Mouse (Mus musculus) liver, embryonic 15.5 days (tissue): ENCODE results near the gene Cep152. TPM values are rescaled to one million over a fixed set of nuclear protein-coding genes. Genes with fewer than 3 reads are reported as not detected.
A peak's percentile ranks its signal among the peaks of the same experiment; 100 is the strongest.

Experiments used
- ATAC-seq: fragments of 200-750 bp; cut with Nextera tagmentation; 2 replicates; pipeline ENCODE4 v1.8.0; 2017; ENCODE audit warnings: moderate number of reproducible peaks, mild to moderate bottlenecking, moderate library complexity; ENCODE audit not compliant: insufficient read depth
- H3K27ac ChIP-seq: fragments of 300-500 bp; sonication (generic); replicated peaks from 2 replicates; pipeline ENCODE4 v1.5.1; 2015; ENCODE audit warnings: mild to moderate bottlenecking, inconsistent platforms
- H3K27me3 ChIP-seq: fragments of 300-500 bp; sonication (generic); 2 replicates; pipeline ENCODE4 v1.6.1; 2015; ENCODE audit warnings: mild to moderate bottlenecking, inconsistent platforms
- H3K36me3 ChIP-seq: fragments of 300-500 bp; sonication (generic); replicated peaks from 2 replicates; pipeline ENCODE4 v1.6.1; 2015; ENCODE audit warnings: moderate library complexity, mild to moderate bottlenecking, inconsistent platforms
- H3K4me1 ChIP-seq: fragments of 300-500 bp; sonication (generic); replicated peaks from 2 replicates; pipeline ENCODE4 v1.6.1; 2015; ENCODE audit warnings: inconsistent platforms
- H3K4me2 ChIP-seq: fragments of 300-500 bp; sonication (generic); 2 replicates; pipeline ENCODE4 v1.6.1; 2015; ENCODE audit warnings: moderate library complexity, mild to moderate bottlenecking, inconsistent platforms
- H3K4me3 ChIP-seq: fragments of 300-500 bp; sonication (generic); replicated peaks from 2 replicates; pipeline ENCODE4 v1.5.1; 2015; ENCODE audit warnings: mild to moderate bottlenecking, inconsistent platforms
- H3K9ac ChIP-seq: fragments of 300-500 bp; sonication (generic); 2 replicates; pipeline ENCODE4 v1.6.1; 2015; ENCODE audit warnings: moderate library complexity, mild to moderate bottlenecking, inconsistent platforms
- H3K9me3 ChIP-seq: fragments of 300-500 bp; sonication (generic); replicated peaks from 2 replicates; pipeline ENCODE4 v1.6.1; 2016; ENCODE audit warnings: inconsistent platforms
- WGBS: fragments of 180-500 bp; shearing (Covaris S2); methylation state at CpG from one replicate; pipeline ENCODE4 v1.1.7; 2015; ENCODE audit warnings: mixed read lengths; ENCODE audit not compliant: insufficient replicate concordance; 5-methylcytosine and 5-hydroxymethylcytosine counted together
- polyA plus RNA-seq: library from polyadenylated mRNA; unstranded; fragments of >200 nt; fragmentation: Nextera tagmentation; extraction: Ambion mirVana; gene quantifications from 2 replicates; pipeline ENCODE4 v1.2.1, GENCODE M21; 2015

Gene Cep152
- polyA plus RNA-seq, 1 experiment from 2014 or later = 4.5 TPM

DNA sequence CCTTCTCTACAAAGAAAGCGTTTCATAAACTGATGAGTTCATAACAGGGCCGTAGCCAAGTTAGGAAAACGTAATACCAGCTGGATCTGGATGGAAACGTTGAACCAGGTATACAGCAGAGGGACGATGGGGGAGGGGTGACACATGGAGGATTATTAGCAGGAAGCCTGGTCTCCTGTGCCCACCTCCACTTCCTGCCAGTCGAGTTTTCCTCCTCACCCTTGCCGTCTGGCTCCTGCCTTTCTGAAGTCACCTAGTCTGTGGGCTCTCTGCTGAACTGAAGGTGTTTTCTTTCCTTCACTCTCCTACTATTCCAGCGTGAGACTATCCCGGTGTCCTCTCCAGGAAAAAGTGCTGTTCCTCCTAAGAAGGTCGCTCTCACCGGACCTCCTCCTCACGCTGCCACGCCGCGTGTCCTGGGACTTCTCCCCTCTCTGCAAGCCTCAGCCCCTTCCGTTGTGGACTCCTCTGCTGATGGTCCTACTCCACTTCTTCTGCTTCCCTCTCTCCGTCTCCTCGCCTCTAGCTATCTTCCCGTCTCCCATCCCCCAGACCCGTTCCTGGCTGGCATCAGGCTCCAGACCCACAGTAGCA is 35.7 kb upstream of the Cep152 start:
- no peak for ATAC-seq

DNA sequence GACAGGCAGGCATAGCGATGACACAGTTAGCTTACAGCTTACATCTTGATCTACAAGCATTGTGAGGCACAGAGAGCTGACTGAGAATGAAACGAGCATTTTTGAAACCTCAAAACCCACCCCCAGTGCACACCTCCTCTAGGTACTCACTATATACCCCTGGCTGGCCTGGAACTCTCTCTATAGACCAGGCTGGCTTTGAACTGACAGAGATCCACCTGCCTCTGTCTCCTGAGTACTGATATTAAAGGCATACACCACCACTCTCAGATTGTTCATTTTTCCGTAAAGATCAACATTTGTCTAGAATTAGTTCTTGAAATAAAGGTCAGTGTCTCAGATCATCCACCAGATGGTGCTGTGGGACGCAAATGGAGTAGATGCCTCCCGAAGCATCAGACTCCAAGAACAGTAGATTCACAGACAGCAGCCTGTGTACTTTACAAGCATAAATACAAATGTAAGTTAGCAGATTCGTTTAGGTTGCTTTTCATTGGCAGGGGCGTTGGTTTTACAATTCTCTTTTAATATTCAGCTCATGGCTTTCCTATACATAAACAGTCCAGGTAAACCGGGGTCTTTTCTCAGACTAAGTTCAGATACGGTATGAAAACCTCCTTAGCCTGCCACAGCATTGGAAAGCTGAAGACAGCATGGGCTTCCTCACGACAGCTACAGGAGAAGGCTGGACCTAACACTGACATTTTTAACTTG is 35.1 kb upstream of the Cep152 start:
- peaks cover 44% of the 10 kb centered on the region for H3K4me1 ChIP-seq
- H3K4me3 ChIP-seq = peak overlapping the region; percentile 12; the same call in 1 of the 2 replicates
- H3K9ac ChIP-seq = no peak overlapping the region
- ATAC-seq = no peak
- no peaks in the 10 kb centered on the region for H3K9me3 ChIP-seq
- H3K27ac ChIP-seq = no peak overlapping the region
- 12% methylated on average over 10 of the region's 10 CpGs for WGBS
- peak overlapping the region; percentile 51 for H3K4me2 ChIP-seq
- H3K27me3 ChIP-seq = no peaks in the 10 kb centered on the region
- no peaks in the 10 kb centered on the region for H3K36me3 ChIP-seq

More for the DNA sequence above, 35.7 kb upstream of the Cep152 start:
- Histone ChIP-seq H3K4me1 (peaks cover 50% of the 10 kb centered on the region), H3K4me2 (peak overlapping the region; percentile 51), H3K36me3 (no peaks in the 10 kb centered on the region), H3K27me3 (no peaks in the 10 kb centered on the region), H3K4me3 (peak overlapping the region; percentile 12; the same call in 1 of the 2 replicates), H3K9me3 (no peaks in the 10 kb centered on the region), H3K27ac (no peak overlapping the region), H3K9ac (no peak overlapping the region)
- 27% methylated on average over 20 of the region's 20 CpGs for WGBS

DNA sequence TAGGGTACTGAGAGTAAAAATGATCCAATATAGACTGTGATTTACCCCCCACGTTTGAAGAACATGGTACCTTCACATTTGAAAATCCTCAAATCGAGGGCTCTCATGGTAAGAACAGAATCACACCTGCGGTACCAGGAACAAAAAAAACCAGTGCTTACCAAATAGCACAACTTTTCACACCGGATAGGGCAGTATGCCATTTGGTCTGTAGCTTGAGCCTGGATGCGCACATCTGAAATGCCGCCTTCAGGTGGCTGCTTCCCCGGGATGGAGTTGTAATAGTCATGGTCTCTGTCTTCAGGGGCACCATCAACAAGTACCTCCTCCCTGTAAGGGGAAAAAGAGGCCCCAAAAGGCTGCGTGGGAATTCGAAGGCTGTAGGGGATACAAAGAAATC is 30.5 kb upstream of the Cep152 start:
- H3K27me3 ChIP-seq = no peaks in the 10 kb centered on the region
- H3K27ac ChIP-seq = no peak overlapping the region
- ATAC-seq = no peak
- no peak overlapping the region for H3K4me2 ChIP-seq
- no peaks in the 10 kb centered on the region for H3K9me3 ChIP-seq
- H3K36me3 ChIP-seq = no peaks in the 10 kb centered on the region
- no peak overlapping the region for H3K4me3 ChIP-seq
- H3K4me1 ChIP-seq = peaks cover 7% of the 10 kb centered on the region
- no peak overlapping the region for H3K9ac ChIP-seq
- 74% methylated on average over 9 of the region's 9 CpGs for WGBS

- Histone ChIP-seq H3K4me1 (no peaks in the 10 kb centered on the region), H3K27me3 (no peaks in the 10 kb centered on the region; the same call in 1 of the 2 replicates), H3K9me3 (no peaks in the 10 kb centered on the region), H3K27ac (no peak overlapping the region), H3K4me2 (no peak overlapping the region), H3K36me3 (no peaks in the 10 kb centered on the region), H3K9ac (no peak overlapping the region), H3K4me3 (no peak overlapping the region)
- ATAC-seq = no peak
- 73% methylated on average over 2 of the region's 2 CpGs for WGBS
Measured at GRCm38 (mm10) chr2:125653286-125653685, 28.4 kb upstream of the Cep152 start.

GRCm38 (mm10) chr2:125651563-125651962 is 26.6 kb upstream of the Cep152 start:
- Histone ChIP-seq H3K9me3 (no peaks in the 10 kb centered on the region), H3K4me3 (no peak overlapping the region), H3K36me3 (no peaks in the 10 kb centered on the region), H3K27me3 (no peaks in the 10 kb centered on the region; the same call in 1 of the 2 replicates), H3K4me2 (no peak overlapping the region), H3K27ac (no peak overlapping the region), H3K9ac (no peak overlapping the region), H3K4me1 (no peaks in the 10 kb centered on the region)
- no peak for ATAC-seq
- WGBS = 63% methylated on average over 8 of the region's 8 CpGs

DNA sequence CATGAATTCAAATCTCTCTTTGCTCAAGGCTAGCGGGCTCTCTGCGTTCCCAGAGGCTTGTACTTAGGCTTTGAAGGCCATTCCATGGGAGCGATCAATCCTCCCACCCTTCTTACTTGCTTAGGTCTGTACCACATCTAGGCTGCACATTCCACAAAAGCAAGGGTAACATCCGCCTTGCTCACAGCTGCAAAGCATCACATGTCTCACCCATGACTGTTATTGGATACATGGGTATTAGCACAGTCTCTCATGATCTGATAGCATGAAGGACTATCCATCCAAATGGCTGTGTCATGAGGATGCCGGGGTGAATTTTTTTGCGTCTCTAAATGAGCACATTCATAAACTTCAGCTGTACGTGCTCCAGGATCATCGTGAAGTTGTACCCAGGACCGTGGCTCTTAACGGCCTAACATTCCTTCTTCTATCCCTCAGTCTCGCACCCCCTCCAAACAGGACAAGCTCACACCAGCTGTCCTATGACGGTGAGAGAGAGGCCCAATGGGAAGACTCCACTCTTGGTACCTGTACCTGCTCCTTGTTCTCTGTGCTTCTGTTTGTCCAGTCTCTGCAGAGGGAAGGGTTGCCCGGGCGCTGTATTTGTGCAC is 25.9 kb upstream of the Cep152 start:
- H3K27ac ChIP-seq = no peak overlapping the region
- no peaks in the 10 kb centered on the region for H3K4me1 ChIP-seq
- H3K9me3 ChIP-seq = no peaks in the 10 kb centered on the region
- H3K27me3 ChIP-seq = no peaks in the 10 kb centered on the region; the same call in 1 of the 2 replicates
- H3K9ac ChIP-seq = no peak overlapping the region
- H3K4me2 ChIP-seq = no peak overlapping the region
- H3K36me3 ChIP-seq = no peaks in the 10 kb centered on the region
- H3K4me3 ChIP-seq = no peak overlapping the region
- ATAC-seq = no peak
- WGBS = 79% methylated on average over 14 of the region's 14 CpGs

GRCm38 (mm10) chr2:125650038-125650437 is 25.1 kb upstream of the Cep152 start:
- no peak overlapping the region for H3K27ac ChIP-seq
- 61% methylated on average over 5 of the region's 5 CpGs for WGBS
- no peaks in the 10 kb centered on the region for H3K4me1 ChIP-seq
- H3K4me2 ChIP-seq = no peak overlapping the region
- no peak overlapping the region for H3K9ac ChIP-seq
- no peaks in the 10 kb centered on the region for H3K9me3 ChIP-seq
- no peak overlapping the region for H3K4me3 ChIP-seq
- H3K36me3 ChIP-seq = no peaks in the 10 kb centered on the region
- ATAC-seq = no peak
- H3K27me3 ChIP-seq = no peaks in the 10 kb centered on the region; the same call in 1 of the 2 replicates

DNA sequence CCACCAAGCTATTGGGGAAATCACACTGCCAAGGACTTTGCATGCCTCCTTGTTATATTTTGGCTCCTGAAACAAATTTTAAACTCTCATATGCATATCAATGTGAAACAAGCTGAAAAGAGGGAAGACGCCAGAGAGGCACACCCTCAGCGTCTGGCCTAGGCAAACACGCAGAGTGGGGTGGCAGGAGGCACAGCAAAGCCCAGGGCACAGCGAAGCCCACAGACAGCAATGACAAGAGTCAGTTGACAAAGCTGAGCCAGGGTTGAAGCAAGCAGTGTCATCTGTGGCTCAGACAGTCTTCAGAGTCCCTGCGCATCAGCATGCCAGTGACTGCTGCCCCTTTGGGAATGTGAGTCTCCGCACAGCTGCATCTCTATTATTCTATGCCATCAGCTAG is 20.0 kb upstream of the Cep152 start:
- no peak overlapping the region for H3K4me3 ChIP-seq
- no peak overlapping the region for H3K4me2 ChIP-seq
- WGBS = 76% methylated on average over 6 of the region's 6 CpGs
- no peaks in the 10 kb centered on the region; the same call in 1 of the 2 replicates for H3K27me3 ChIP-seq
- no peaks in the 10 kb centered on the region for H3K4me1 ChIP-seq
- no peak overlapping the region for H3K27ac ChIP-seq
- H3K9ac ChIP-seq = no peak overlapping the region
- no peaks in the 10 kb centered on the region for H3K9me3 ChIP-seq
- ATAC-seq = no peak
- no peaks in the 10 kb centered on the region for H3K36me3 ChIP-seq

DNA sequence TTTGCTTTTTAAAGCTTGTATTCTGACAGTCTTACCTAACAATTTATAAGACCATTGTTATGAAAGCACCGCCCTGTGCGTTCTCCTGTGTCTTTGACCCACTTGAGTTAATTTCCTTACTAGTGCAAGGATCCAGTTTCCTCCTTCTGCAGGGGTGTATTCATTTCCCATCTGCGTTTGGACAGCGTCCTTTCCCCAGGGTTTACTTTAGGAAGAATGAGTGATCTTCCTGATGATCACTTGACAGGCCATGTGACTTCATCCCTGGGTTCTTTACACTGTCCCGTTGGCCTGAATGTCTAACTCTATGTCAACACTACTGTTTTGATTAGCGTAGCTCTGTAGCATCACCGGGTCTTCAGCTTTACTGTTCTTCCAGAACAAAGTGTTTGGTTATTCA is 12.4 kb upstream of the Cep152 start:
- H3K9me3 ChIP-seq = no peaks in the 10 kb centered on the region
- H3K4me1 ChIP-seq = no peaks in the 10 kb centered on the region
- H3K27ac ChIP-seq = no peak overlapping the region
- H3K4me2 ChIP-seq = no peak overlapping the region
- no peaks in the 10 kb centered on the region for H3K27me3 ChIP-seq
- no peak overlapping the region for H3K9ac ChIP-seq
- no peak overlapping the region for H3K4me3 ChIP-seq
- H3K36me3 ChIP-seq = no peaks in the 10 kb centered on the region
- WGBS = 70% methylated on average over 7 of the region's 7 CpGs
- no peak for ATAC-seq

GRCm38 (mm10) chr2:125630010-125630409 is 5.1 kb upstream of the Cep152 start:
- 84% methylated on average over 2 of the region's 2 CpGs for WGBS
- Histone ChIP-seq H3K9me3 (no peaks in the 10 kb centered on the region), H3K4me1 (peaks cover 13% of the 10 kb centered on the region), H3K36me3 (no peaks in the 10 kb centered on the region), H3K4me2 (no peak overlapping the region), H3K4me3 (no peak overlapping the region), H3K27ac (no peak overlapping the region), H3K9ac (no peak overlapping the region), H3K27me3 (no peaks in the 10 kb centered on the region)
- ATAC-seq = no peak

DNA sequence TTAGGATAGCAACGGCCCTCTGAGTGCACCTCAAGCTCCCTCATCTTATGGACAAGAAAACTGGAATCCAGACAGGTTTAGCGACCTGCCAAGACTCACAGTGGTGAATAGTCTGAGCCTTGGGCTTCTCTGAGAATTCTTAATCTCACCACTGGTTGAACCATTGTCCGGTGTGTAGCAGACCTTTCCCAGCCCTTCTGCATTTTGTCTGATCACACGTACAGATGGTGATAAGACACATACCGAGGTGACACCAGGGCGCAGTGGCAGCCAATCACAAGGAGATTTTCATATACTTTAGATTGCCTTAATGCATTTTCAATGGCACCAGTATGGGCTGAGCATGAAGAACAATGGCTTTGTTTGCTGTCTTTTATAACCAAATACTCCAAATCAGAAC is 3.6 kb upstream of the Cep152 start:
- 57% methylated on average over 6 of the region's 6 CpGs for WGBS
- peaks cover 23% of the 10 kb centered on the region for H3K4me1 ChIP-seq
- no peaks in the 10 kb centered on the region for H3K36me3 ChIP-seq
- no peaks in the 10 kb centered on the region for H3K9me3 ChIP-seq
- H3K27me3 ChIP-seq = no peaks in the 10 kb centered on the region
- no peak overlapping the region for H3K9ac ChIP-seq
- no peak overlapping the region for H3K4me3 ChIP-seq
- ATAC-seq = no peak
- H3K27ac ChIP-seq = no peak overlapping the region
- no peak overlapping the region for H3K4me2 ChIP-seq
